Mouse (Mus musculus) limb, embryonic 13.5 days (tissue): ENCODE data around the gene Pde8b. TPM values are rescaled to one million over a fixed set of nuclear protein-coding genes. Genes with fewer than 3 reads are reported as not detected.
"Not testable (repeated sequence)": the region's sequence is repeated elsewhere in the genome, so short reads cannot be mapped to it uniquely, and the experiment has no call there.

Experiments used
- ATAC-seq: fragments of 200-750 bp; cut with Nextera tagmentation; 2 replicates; pipeline ENCODE4 v1.8.0; 2017; ENCODE audit warnings: low read depth, moderate number of reproducible peaks, moderate TSS enrichment; ENCODE audit not compliant: low FRiP score
- H3K27ac ChIP-seq: fragments of 300-500 bp; sonication (generic); 2 replicates; pipeline ENCODE4 v1.5.1; 2015; ENCODE audit warnings: inconsistent platforms, mild to moderate bottlenecking, moderate library complexity
- H3K27me3 ChIP-seq: fragments of 300-500 bp; sonication (generic); 2 replicates; pipeline ENCODE4 v1.6.1; 2015; ENCODE audit warnings: mild to moderate bottlenecking, inconsistent platforms
- H3K36me3 ChIP-seq: fragments of 300-500 bp; sonication (generic); 2 replicates; pipeline ENCODE4 v1.6.1; 2015; ENCODE audit warnings: inconsistent platforms, mild to moderate bottlenecking, moderate library complexity
- H3K4me1 ChIP-seq: fragments of 300-500 bp; sonication (generic); 2 replicates; pipeline ENCODE4 v1.6.1; 2015; ENCODE audit warnings: inconsistent platforms
- H3K4me2 ChIP-seq: fragments of 300-500 bp; sonication (generic); replicated peaks from 2 replicates; pipeline ENCODE4 v1.6.1; 2015; ENCODE audit warnings: inconsistent platforms, mild to moderate bottlenecking, moderate library complexity
- H3K4me3 ChIP-seq: fragments of 300-500 bp; sonication (generic); 2 replicates; pipeline ENCODE4 v1.5.1; 2015; ENCODE audit warnings: moderate library complexity, mild to moderate bottlenecking, inconsistent platforms
- H3K9ac ChIP-seq: fragments of 300-500 bp; sonication (generic); 2 replicates; pipeline ENCODE4 v1.6.1; 2015; ENCODE audit warnings: mild to moderate bottlenecking, inconsistent platforms
- H3K9me3 ChIP-seq: fragments of 300-500 bp; sonication (generic); 2 replicates; pipeline ENCODE4 v1.6.1; 2016; ENCODE audit warnings: inconsistent platforms
- WGBS: fragments of 180-500 bp; shearing (Covaris S2); methylation state at CpG from one replicate; pipeline ENCODE4 v1.1.7; 2015; 5-methylcytosine and 5-hydroxymethylcytosine counted together
- polyA plus RNA-seq: library from polyadenylated mRNA; unstranded; fragments of >200 nt; fragmentation: Nextera tagmentation; extraction: Ambion mirVana; gene quantifications from 2 replicates; pipeline ENCODE4 v1.2.1, GENCODE M21; 2015

The Pde8b gene
- polyA plus RNA-seq, 1 experiment from 2014 or later, result 3.5 TPM

DNA sequence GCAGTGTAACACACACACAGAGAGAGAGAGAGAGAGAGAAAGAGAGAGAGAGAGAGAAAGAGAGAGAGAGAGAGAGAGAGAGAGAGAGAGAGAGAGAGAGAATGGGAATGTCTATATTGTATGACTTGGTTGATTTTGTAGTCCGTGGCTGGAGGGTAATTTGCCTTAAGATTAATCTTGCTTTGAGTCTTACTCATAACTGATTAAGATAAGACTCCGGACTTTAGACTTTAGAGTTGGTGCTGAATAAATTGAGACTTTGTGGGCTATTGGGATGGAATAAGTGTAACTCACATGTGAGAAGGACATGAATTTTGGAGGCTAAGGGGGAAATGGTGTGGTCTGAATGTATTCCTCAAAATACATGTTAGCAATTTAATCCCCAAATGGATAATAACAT, 7.1 kb downstream of the Pde8b start:
- 84% methylated on average over 2 of the region's 2 CpGs for WGBS
- H3K9ac ChIP-seq, result no peak overlapping the region

DNA sequence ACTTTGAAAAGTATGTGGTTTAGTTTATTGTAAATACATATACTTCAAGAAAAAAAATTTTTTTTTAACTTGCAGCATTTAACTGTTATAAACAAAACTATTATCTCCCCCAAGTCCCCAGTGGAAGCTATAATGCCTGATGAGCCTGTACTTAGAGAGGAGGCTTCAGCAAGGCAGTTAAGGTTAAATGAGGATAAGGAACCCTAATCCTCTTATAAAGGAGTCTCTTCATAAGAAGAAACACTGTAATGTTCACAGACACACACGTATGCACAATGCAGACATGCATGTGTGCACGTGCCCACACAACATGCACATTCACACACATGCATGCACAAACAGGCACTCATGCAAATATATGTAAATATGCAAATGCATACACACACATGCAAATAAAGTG, 12.6 kb downstream of the Pde8b start:
- 94% methylated on average over 2 of the region's 2 CpGs for WGBS
- Histone ChIP-seq H3K27me3 (no peaks in the 10 kb centered on the region), H3K9me3 (peaks cover 5% of the 10 kb centered on the region; the same call in 1 of the 2 replicates), H3K4me3 (no peak overlapping the region), H3K4me1 (no peaks in the 10 kb centered on the region), H3K27ac (no peak overlapping the region), H3K4me2 (no peak overlapping the region), H3K36me3 (no peaks in the 10 kb centered on the region), H3K9ac (no peak overlapping the region)
- ATAC-seq, result no peak

More for the DNA sequence above, 7.1 kb downstream of the Pde8b start:
- Histone ChIP-seq H3K9me3 (peaks cover 5% of the 10 kb centered on the region; the same call in 1 of the 2 replicates), H3K4me2 (no peak overlapping the region), H3K36me3 (no peaks in the 10 kb centered on the region), H3K27me3 (peaks cover 12% of the 10 kb centered on the region; the same call in 1 of the 2 replicates), H3K27ac (no peak overlapping the region), H3K4me1 (no peaks in the 10 kb centered on the region), H3K4me3 (no peak overlapping the region)
- no peak for ATAC-seq

DNA sequence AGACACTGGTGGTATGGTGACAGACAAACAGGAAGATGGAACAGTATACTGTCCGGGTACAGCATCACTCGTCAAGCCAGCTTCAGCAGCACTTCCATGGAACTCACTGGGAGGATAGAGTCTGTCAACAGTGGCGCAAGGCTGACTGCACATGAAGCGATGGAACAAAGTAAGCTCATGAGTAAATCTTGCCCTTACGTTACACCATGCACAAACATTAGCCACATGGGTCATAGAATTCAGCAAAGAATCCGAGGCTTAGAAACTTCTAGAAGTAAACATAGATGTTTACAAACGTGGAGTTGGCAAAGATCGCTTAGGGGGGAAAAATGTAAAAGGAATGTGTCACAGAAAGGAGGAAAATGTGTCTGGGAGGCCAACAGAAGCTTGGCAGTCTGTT, 14.9 kb downstream of the Pde8b start:
- no peaks in the 10 kb centered on the region for H3K4me1 ChIP-seq
- no peak overlapping the region for H3K4me3 ChIP-seq
- no peaks in the 10 kb centered on the region for H3K36me3 ChIP-seq
- ATAC-seq, result no peak
- no peaks in the 10 kb centered on the region for H3K9me3 ChIP-seq
- 83% methylated on average over 8 of the region's 8 CpGs for WGBS
- no peak overlapping the region for H3K4me2 ChIP-seq
- no peaks in the 10 kb centered on the region for H3K27me3 ChIP-seq
- no peak overlapping the region for H3K9ac ChIP-seq
- H3K27ac ChIP-seq, result no peak overlapping the region

DNA sequence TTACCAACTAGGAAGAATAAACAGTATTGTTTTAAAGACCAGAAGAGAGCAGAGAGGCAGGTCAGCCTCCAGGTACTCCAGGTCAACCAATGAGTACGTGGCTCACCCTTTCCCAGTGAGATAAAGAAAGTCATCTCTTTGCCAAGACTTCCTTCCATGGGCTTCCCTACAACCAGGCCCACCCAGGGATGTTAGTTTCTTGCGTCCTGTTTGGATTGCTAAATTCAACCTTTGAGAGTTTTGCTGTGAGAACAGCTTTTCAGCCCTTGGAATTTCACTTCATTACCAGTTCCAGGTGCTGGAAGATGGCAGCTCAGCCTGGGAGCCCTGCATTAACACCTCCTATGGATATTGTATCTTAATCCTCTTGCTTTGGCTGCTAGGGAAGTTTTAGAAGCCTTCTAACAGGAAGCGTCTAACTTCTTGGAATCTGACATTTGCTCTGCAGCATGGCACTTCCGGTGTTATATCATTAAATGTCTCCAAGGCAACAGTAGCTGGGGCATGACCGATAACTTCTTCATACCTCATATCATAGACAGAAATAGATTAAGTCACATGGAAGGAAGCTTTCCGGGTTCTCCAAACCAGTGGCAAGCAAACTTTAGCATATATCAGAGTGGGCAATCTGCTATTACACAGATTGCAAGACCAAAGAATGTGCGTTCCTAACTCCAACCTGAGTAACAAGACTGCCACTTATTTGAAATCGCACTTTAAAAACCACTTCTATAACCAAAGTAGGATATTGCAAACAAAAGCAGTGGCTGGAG, 18.6 kb downstream of the Pde8b start:
- H3K4me3 ChIP-seq, result no peak overlapping the region
- no peak overlapping the region for H3K9ac ChIP-seq
- H3K27ac ChIP-seq, result no peak overlapping the region
- WGBS, result 76% methylated on average over 8 of the region's 8 CpGs
- H3K36me3 ChIP-seq, result no peaks in the 10 kb centered on the region
- no peak overlapping the region for H3K4me2 ChIP-seq
- no peaks in the 10 kb centered on the region for H3K4me1 ChIP-seq
- no peak for ATAC-seq
- no peaks in the 10 kb centered on the region for H3K9me3 ChIP-seq
- H3K27me3 ChIP-seq, result 0 out of 2 replicates have a peak, but pooled peaks cover 2% of the 10 kb centered on the region

DNA sequence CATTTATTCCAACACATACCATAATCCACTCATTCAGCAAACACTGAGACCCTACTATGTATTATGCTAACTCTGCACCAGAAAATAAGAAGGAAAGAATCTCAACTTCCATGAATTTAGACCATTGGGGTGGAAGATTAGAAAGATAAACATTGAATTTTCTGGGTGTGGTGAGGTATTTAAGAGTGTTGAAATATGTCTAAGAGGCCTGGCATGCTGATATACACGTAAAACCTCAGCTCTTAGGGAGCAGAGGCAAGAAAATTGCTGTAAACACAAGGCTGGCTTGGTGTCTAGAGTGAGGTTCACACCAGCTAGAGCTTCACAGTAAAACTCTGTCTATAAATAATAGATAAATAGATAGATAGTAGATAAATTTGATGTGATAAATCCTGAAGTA, 19.8 kb downstream of the Pde8b start:
- 0 out of 2 replicates have a peak, but pooled peaks cover 2% of the 10 kb centered on the region for H3K27me3 ChIP-seq
- no peak overlapping the region for H3K9ac ChIP-seq
- H3K4me2 ChIP-seq, result no peak overlapping the region
- no peak for ATAC-seq
- 75% methylated on average over 1 of the region's 1 CpGs for WGBS
- H3K9me3 ChIP-seq, result no peaks in the 10 kb centered on the region
- H3K36me3 ChIP-seq, result no peaks in the 10 kb centered on the region
- no peak overlapping the region for H3K27ac ChIP-seq
- H3K4me1 ChIP-seq, result no peaks in the 10 kb centered on the region
- no peak overlapping the region for H3K4me3 ChIP-seq

DNA sequence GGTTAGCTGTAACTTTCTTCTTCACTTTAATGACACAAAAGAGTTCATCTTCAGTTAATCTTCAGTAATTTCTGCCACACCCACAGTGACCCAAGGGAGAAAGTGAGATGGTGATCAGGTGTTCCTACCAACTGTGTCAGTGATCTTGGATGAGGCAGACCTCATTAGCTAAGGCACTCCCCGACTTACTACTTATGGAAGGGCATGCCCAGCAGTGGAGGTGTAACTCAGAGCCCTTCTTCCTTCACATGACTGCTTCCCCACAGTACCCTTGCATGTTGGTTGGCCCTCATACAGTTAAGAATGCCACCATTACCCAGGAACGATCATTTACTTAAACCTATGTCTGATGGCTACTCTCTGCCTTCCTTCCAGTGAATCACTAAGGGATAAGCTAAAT, 25.6 kb downstream of the Pde8b start:
- ATAC-seq, result no peak
- H3K27me3 ChIP-seq, result peaks cover 37% of the 10 kb centered on the region

DNA sequence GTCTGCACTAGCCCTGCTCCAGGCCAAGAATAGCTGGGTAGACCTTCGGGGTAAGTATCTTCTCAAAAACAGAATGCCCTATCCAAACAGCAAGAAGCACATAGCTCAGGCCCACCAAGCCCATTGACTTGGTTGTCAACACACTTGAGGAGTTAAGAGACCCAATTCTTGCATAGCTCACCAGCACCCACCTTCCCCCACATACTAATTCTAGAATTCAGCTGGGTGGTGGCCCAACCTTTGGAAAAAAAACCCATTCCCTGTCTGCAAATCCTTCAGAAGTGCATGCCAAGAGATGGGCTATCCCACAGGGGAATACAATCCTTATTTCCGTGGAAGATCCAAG, 26.7 kb downstream of the Pde8b start:
- H3K9me3 ChIP-seq, result no peaks in the 10 kb centered on the region
- peak overlapping the region; percentile 78 for H3K4me3 ChIP-seq
- H3K27me3 ChIP-seq, result peaks cover 37% of the 10 kb centered on the region
- peak overlapping the region; percentile 75; the same call in 1 of the 2 replicates for H3K9ac ChIP-seq
- no peaks in the 10 kb centered on the region for H3K36me3 ChIP-seq
- no peak overlapping the region for H3K27ac ChIP-seq
- H3K4me1 ChIP-seq, result peaks cover 13% of the 10 kb centered on the region; the same call in 1 of the 2 replicates
- WGBS, result 54% methylated on average over 2 of the region's 2 CpGs
- no peak for ATAC-seq
- peak overlapping the region; percentile 97 for H3K4me2 ChIP-seq

More for the DNA sequence above, 25.6 kb downstream of the Pde8b start:
- H3K27ac ChIP-seq, result no peak overlapping the region
- WGBS, result 69% methylated on average over 2 of the region's 2 CpGs
- no peaks in the 10 kb centered on the region for H3K9me3 ChIP-seq
- H3K9ac ChIP-seq, result no peak overlapping the region
- no peaks in the 10 kb centered on the region for H3K36me3 ChIP-seq
- no peak overlapping the region for H3K4me3 ChIP-seq
- peaks cover 8% of the 10 kb centered on the region; the same call in 1 of the 2 replicates for H3K4me1 ChIP-seq
- no peak overlapping the region for H3K4me2 ChIP-seq

DNA sequence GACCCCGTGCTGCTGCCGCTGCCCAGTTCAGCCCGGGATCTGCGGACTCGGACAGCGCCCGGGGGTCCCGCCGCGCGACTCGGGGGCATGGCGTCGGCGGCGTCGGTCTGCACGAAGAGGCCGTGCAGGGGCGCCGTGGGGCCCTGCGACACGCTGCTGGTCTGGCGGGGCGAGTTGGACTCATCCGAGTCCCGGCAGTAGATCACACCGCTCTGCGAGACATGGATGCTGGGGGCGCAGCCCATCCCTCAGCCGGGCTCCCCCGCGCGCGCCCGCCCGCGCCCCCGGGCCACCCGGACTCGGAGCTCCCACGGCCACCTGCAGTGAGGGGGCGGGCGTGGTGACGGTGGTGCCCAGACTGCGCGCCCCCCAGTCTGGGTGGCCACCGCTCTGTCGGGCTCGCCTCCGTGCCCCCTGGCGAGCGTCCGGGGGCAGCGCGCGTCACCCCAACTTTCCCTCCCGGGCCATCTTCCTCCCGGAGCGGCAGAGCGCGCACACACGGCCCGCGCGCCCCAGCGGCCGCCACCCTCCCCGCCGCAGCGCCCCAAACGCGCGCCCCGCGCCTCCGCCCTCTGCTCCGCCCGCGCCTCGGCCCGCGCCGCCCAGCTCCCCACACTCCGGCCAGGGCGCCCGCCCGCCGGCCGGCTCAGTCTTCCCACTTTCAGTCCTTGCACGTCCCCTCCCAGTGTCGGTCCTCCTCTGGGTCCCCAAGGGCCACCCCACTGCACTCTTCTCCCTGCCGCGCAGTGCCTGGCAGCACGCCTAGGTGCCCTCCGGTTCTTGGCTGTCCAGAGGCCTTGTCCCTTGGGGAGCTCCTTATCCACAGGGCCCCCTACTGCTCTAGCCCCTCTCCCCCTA, 27.3 kb downstream of the Pde8b start:
- WGBS, result under 1% methylated on average over 52 of the region's 96 CpGs

DNA sequence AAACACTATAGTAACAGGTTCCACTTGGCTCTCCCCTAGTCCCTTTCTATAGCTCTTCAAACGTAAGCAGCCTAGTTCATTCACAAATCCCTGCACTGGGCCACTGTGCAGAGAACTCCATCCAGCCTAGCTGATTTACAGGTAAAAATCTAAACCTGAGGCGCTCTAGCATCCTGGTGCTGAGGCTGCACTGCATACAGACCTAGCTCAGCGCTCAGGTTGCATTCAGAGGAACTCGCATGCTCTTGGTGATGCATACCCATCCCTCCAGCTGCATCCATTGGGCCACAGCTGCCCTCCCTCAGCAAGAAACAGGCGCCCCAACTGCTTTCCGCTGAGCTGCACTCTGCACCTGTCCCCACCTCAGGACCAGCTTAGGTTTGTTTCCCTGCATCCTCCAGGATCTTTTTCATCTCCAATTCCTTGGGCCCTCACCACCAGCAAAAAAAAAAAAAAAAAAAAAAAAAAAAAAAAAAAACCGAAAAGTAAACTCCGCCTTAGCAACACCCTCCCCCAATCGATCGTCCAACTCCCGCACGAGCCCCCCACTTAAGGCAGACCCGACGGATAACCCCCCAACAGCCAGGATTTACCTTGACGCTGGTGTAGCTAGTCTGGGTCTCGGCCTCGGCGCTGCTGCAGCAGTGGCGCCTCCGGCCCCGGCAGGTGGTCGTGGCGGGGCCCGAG, 28.1 kb downstream of the Pde8b start:
- Histone ChIP-seq H3K4me3 (peak overlapping the region; percentile 78), H3K9me3 (no peaks in the 10 kb centered on the region), H3K36me3 (no peaks in the 10 kb centered on the region), H3K27ac (no peak overlapping the region), H3K27me3 (peaks cover 37% of the 10 kb centered on the region), H3K4me1 (peaks cover 13% of the 10 kb centered on the region; the same call in 1 of the 2 replicates), H3K9ac (peak overlapping the region; percentile 75), H3K4me2 (peak overlapping the region; percentile 97)
- no peak for ATAC-seq
- WGBS, result 3% methylated on average over 24 of the region's 24 CpGs

More for the DNA sequence above, 27.3 kb downstream of the Pde8b start:
- no peaks in the 10 kb centered on the region for H3K36me3 ChIP-seq
- H3K9ac ChIP-seq, result peak overlapping the region; percentile 75
- H3K27ac ChIP-seq, result no peak overlapping the region
- H3K4me3 ChIP-seq, result peak overlapping the region; percentile 78
- H3K9me3 ChIP-seq, result no peaks in the 10 kb centered on the region
- H3K4me1 ChIP-seq, result peaks cover 13% of the 10 kb centered on the region; the same call in 1 of the 2 replicates
- peaks cover 37% of the 10 kb centered on the region for H3K27me3 ChIP-seq
- H3K4me2 ChIP-seq, result peak overlapping the region; percentile 97
- 0 out of 2 replicates have a peak, but pooled peaks have one; percentile 51 for ATAC-seq

DNA sequence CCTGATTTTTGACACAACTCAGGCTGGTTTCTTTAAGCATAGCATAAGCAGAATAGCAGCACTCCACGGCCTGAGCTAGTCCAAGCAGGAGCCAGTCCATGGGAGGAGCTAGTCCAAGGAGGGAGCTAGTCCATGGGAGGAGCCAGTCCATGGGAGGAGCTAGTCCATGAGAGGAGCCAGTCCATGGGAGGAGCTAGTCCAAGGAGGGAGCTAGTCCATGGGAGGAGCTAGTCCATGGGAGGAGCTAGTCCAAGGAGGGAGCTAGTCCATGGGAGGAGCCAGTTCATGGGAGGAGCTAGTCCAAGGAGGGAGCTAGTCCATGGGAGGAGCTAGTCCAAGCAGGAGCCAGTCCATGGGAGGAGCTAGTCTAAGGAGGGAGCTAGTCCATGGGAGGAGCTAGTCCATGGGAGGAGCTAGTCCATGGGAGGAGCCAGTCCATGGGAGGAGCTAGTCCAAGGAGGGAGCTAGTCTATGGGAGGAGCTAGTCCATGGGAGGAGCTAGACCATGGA, 34.4 kb downstream of the Pde8b start:
- not testable (repeated sequence) for H3K9me3 ChIP-seq, ATAC-seq
- WGBS, result 30% methylated on average over 1 of the region's 1 CpGs

DNA sequence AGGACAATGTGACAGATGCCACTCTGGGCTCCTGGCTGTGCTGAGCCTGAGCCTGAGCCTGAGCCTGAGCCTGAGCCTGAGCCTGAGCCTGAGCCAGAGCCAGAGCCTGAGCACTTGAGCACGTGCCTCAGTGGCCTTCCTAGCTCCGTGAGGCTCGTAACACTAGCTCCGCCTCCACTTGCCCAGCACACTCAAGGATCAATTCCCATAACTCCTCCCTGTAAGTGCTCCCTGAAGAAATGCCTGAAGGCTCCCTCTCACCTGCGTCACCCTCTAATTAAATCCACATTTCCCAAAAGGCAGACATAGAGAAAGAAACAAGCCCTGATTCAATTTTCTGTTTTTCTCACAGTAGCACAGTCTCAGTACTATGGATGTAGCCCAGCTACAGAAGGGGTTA, 37.8 kb downstream of the Pde8b start:
- H3K9me3 ChIP-seq, result no peaks in the 10 kb centered on the region
- 20% methylated on average over 5 of the region's 5 CpGs for WGBS
- peaks cover 6% of the 10 kb centered on the region; the same call in 1 of the 2 replicates for H3K4me1 ChIP-seq
- H3K4me3 ChIP-seq, result no peak overlapping the region
- no peaks in the 10 kb centered on the region for H3K27me3 ChIP-seq
- H3K9ac ChIP-seq, result no peak overlapping the region
- H3K4me2 ChIP-seq, result no peak overlapping the region
- ATAC-seq, result no peak
- H3K36me3 ChIP-seq, result no peaks in the 10 kb centered on the region
- no peak overlapping the region for H3K27ac ChIP-seq

More for the DNA sequence above, 34.4 kb downstream of the Pde8b start:
- H3K4me3 ChIP-seq, H3K9ac ChIP-seq, H3K27ac ChIP-seq, H3K36me3 ChIP-seq, H3K27me3 ChIP-seq, H3K4me2 ChIP-seq: not testable (repeated sequence)
- H3K4me1 ChIP-seq, result peaks cover 11% of the 10 kb centered on the region; the same call in 1 of the 2 replicates
